Mouse (Mus musculus) bone marrow macrophage, adult 2 months (primary cell): ENCODE results near the gene Tcl1b5.

Experiments
- CTCF ChIP-seq: IDR thresholded peaks from 2 replicates; pipeline ENCODE4 v1.5.1; 2012; ENCODE audit warnings: low read depth, mild to moderate bottlenecking, low read length, moderate library complexity
- POLR2A ChIP-seq: IDR thresholded peaks from 2 replicates; pipeline ENCODE4 v1.6.1; 2012; ENCODE audit warnings: mild to moderate bottlenecking, low read depth, low read length, borderline replicate concordance

DNA sequence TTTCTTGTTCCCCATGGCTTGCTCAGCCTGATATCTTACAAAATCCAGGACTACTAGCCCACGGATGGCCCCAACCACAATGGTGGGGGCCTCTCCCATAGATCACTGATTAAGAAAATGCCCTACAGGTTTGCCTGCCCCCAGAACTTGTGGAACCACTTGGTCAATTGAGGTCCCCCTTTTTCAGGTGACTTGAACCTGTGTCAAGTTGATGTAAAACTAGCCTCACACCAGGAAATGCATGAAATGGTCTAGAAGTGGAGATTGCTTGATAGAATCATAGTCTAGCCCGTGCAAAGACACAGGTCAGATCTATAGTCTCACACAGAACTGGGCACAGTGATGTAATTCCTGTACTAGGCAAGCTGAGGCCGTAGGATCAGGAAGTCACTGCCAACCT lies 30.4 kb upstream of the Tcl1b5 start, which contains the start of gene Tcl1b2:
- TF ChIP-seq POLR2A (no peak), CTCF (no peak)
